Mouse (Mus musculus) fat pad, adult 2 months (tissue): Measurements from ENCODE around the gene Olfr1134.
"Not testable (repeated sequence)": the region's sequence is repeated elsewhere in the genome, so short reads cannot be mapped to it uniquely, and the experiment has no call there.

Source experiments
- DNase-seq: peaks from one replicate; pipeline ENCODE4 v3.0.0-alpha.2; 2011; ENCODE audit warnings: low read depth, low spot score; ENCODE audit errors: extremely low read depth

Olfr1134 gene

DNA sequence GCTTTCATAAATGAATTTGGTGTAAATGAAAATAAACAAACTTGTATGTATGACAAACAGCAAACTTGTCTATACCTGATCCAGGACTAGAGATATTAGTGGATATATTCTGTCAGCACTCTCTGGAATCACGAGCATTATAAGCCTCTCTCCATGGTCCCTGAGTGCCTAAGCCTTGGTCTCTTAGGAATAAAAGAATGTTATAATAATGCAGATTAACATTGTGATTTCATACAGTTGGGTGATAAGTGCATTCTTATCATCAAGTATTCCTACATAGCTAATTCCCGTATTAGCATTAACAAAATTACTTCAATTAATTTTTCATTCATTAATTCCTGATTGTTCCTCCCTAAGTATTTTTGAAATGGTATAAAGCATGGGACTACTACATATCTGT is at the start of gene Olfr1134:
Gene Olfr1134, minus strand, starts transcription at position 101 of the 400 bp plus-strand sequence.
- DNase-seq: no peak

DNA sequence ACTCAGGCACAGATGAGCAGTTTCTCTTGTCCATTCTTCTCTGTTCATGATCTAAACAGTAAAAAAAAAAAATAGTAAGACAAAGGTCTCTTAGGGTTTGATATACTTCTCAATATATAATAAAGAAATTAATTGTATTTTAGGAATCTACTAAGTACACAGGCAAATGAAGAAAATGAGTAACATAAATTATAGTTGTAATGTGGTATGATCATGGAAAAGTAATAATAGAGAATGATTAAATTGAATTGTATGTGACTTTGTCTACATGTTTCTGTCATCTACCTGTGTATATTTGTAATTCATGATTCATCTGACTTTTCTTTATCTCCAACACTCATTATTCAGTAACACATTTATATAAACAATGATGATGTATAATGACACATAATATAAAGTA is 35.6 kb upstream of the Olfr1134 start, which contains the start of gene Olfr1136:
Gene Olfr1136, minus strand, starts transcription at position 101 of the 400 bp plus-strand sequence.
- DNase-seq: no peak

DNA sequence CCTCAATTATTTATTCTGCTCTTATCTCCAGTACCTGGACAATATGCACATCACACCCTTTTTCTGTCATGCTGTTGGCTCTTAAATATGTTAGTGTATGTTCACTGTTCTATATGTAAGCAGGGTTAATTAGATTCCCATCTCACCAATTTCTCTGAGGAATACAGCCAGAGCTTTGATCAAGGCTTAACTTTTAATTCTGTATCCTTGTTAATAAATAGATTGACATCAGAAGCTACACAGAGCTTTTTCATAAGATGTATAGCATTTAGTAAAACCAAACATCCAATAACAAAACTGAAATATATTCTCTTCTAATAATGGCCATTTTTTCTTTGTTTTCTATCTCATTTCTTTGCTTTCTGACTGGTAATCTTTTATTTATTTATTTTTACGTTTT is 15.3 kb upstream of the Olfr1134 start, which contains the start of gene Olfr1135:
Gene Olfr1135, minus strand, starts transcription at position 101 of the 400 bp plus-strand sequence.
- no peak for DNase-seq

DNA sequence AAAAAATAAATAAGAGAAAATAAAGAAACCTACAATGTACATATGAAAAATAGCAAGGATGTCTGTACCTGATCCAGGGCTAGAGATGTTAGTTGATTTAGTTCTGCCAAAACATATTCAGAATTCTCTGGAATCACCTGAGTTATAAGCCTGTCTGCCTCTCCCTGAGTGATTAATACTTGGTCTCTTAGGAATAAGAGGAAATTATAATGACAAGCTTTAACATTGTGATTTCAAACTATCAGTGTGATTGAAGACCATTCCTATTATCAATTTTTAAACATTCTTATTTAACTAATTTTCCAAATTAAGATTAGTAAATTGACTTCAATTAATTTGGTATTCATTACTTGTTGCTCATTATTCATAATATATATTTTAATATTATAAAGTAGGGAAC is 11.0 kb downstream of the Olfr1134 start, which contains the start of gene Olfr1133:
Gene Olfr1133, minus strand, starts transcription at position 101 of the 400 bp plus-strand sequence.
- no peak for DNase-seq

DNA sequence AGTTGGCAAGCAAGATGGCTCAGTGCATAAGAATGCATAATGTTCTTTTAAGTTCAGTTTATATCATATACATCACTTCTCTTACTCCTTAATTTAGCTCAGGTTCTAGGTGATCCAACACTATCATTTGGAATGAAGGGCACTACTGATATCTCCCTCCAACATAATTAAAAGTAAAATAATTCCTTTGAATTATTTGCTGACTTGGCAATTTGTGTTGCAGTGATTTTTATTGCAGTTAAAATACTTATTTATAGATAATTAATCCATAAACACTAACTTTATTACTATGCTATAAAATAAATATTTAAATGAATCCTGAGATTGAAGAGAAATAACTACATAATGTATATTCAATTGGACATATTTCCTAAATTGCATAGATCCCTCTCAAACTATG is 15.8 kb downstream of the Olfr1134 start:
- DNase-seq: no peak

DNA sequence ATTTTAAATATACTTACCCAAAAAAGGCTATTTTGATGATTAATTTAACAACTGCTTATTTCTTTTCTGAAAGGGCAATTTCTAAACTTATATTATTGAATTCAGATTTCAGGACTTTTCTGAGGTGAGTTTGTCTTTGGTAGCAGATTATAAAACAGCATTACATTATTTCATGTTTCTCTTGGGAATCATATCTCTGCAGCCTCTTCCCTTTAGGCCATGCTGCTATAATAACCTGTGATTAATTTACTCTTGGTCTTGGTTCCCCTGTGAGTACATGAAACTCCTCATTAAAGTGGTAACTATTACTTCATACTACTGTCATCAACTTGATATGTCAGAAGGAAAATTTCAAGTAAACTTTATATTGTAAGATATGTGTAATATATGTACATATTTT is 20.8 kb downstream of the Olfr1134 start, which contains the start of gene Olfr1132:
Gene Olfr1132, minus strand, starts transcription at position 101 of the 400 bp plus-strand sequence.
- no peak for DNase-seq

DNA sequence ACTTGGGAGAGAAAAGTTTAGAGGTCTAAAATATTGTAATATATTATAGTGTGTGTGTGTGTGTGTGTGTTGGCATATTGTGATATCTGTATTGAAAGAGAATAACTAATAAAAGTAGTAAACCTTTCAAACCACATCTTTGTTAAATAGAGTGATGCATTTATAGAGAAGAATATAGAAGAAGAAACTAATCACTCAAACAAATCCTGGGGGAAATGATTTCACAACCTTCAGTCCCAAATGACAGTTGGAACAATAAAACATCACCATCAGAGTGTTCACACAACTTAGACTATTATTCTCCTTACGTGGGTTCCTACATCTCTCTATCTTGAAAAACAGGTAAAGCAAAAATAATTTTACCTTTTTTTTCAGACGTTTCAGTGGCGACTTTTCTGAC is 31.5 kb downstream of the Olfr1134 start, which contains the start of gene Olfr1131:
Gene Olfr1131, plus strand, starts transcription at position 301 of the 400 bp plus-strand sequence.
- DNase-seq: no peak

DNA sequence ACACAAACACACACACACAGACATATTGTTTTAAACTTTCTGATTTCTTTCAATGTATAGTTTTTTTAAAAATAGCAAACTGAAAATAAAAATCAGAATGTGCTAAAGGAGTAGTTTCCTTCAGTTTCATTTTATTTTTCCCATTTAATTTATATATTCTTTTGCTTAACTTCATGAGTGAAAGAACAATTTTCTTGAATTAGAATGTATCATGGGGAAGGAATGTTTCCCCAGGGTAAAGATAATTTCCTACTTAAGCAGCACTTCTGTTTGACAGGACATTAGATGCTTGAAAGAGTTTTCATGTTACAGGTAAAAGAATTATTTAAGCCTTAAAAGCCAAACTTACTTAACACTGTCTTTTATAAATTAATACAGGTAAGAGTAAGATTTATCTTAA is 52.3 kb downstream of the Olfr1134 start, which contains the start of gene Olfr1130:
Gene Olfr1130, plus strand, starts transcription at position 301 of the 400 bp plus-strand sequence.
- DNase-seq: not testable (repeated sequence)
